9 mouse cellular contexts compared by ENCODE assay signal in the genomic region with DNA sequence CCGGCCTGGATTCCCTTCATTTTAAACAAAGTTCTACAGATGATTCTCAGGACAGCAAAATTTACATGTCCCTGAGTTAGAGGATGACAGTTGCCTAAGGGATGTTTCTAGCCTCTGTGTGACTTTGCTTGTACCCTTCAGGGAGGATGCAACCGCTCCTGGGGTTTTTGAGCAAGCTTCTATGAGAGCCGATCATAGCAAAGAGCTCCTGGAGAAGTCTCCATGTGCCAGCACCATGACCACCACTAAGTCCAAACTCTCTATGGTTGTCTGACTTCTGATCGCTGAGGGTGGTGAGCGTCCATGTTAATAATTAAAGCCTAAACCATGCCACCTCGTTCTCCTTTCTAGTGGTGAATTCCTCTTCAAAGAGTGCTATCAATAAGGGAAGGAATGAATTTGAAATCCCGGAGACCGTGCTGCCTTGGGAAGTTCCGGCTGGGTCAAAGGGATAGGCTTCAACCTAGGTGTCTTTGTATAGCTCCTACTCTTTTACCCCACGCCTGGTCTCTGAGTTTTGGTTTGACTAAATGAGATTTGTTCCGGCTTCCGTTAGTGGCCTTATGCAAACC. TPM values are rescaled to one million over a fixed set of nuclear protein-coding genes. Genes with fewer than 3 reads are reported as not detected.
DNase-seq lines count a peak whose midpoint lies in the region; ATAC-seq and TF ChIP-seq lines count a peak whose summit lies in the region.
"Had no signal": no experiment of that assay in that cellular context is flagged by ENCODE, and none has a peak within 500 bp of the region (broad histone marks: within the 10 kb centered on the region; RNA-seq: fewer than 3 reads in every experiment).

No protein-coding gene starts in this region.

- peaks cover 31% of the 10 kb centered on the region for H3K4me1 ChIP-seq in lung, embryonic 16.5 days (replicated peaks; ENCODE audit: control insufficient read depth, insufficient read depth, low read length)
- peaks cover 5% of the 10 kb centered on the region for H3K4me1 ChIP-seq in heart, postnatal 0 days (ENCODE audit: control insufficient read depth, insufficient read depth)
- peaks cover 37% of the 10 kb centered on the region for H3K4me1 ChIP-seq in limb, embryonic 13.5 days
- H3K4me1 ChIP-seq in stomach, embryonic 15.5 days, result peaks cover 20% of the 10 kb centered on the region; the same call in 1 of the 2 replicates

- no peaks in the 10 kb centered on the region; the same call in 1 of the 2 replicates for H3K27me3 ChIP-seq in lung, embryonic 16.5 days (ENCODE audit: control insufficient read depth, insufficient read depth, low read depth, low read length)
- peaks cover 10% of the 10 kb centered on the region; the same call in 1 of the 2 replicates for H3K27me3 ChIP-seq in heart, postnatal 0 days (ENCODE audit: control insufficient read depth, insufficient read depth, low read length)
- peaks cover 81% of the 10 kb centered on the region for H3K27me3 ChIP-seq in limb, embryonic 13.5 days
- H3K27me3 ChIP-seq in stomach, embryonic 15.5 days (replicated peaks), result peaks cover 15% of the 10 kb centered on the region

- TF ChIP-seq EP300 in heart, postnatal 0 days (IDR thresholded peaks at IDR 0.05; ENCODE audit: low read depth), result no peak

- no peaks in the 10 kb centered on the region for H3K36me3 ChIP-seq in lung, embryonic 16.5 days (ENCODE audit: control insufficient read depth, insufficient read depth, low read length)
- H3K36me3 ChIP-seq in heart, postnatal 0 days (replicated peaks; ENCODE audit: control insufficient read depth, insufficient read depth, low read length), result no peaks in the 10 kb centered on the region
- no peaks in the 10 kb centered on the region for H3K36me3 ChIP-seq in limb, embryonic 13.5 days
- no peaks in the 10 kb centered on the region for H3K36me3 ChIP-seq in stomach, embryonic 15.5 days

- peak overlapping the region; percentile 45 for H3K27ac ChIP-seq in lung, embryonic 16.5 days (ENCODE audit: low read length)
- no peak overlapping the region for H3K27ac ChIP-seq in heart, postnatal 0 days (ENCODE audit: low read depth)
- H3K27ac ChIP-seq in limb, embryonic 13.5 days, result no peak overlapping the region
- no peak overlapping the region for H3K27ac ChIP-seq in stomach, embryonic 15.5 days

- TF ChIP-seq CTCF in heart, postnatal 0 days (IDR thresholded peaks at IDR 0.05; ENCODE audit: low read depth), result no peak

- no peaks in the 10 kb centered on the region for H3K9me3 ChIP-seq in lung, embryonic 16.5 days (ENCODE audit: control insufficient read depth, low read length)
- no peaks in the 10 kb centered on the region for H3K9me3 ChIP-seq in heart, postnatal 0 days (replicated peaks; ENCODE audit: control insufficient read depth, low read length)
- H3K9me3 ChIP-seq in limb, embryonic 13.5 days, result no peaks in the 10 kb centered on the region
- no peaks in the 10 kb centered on the region for H3K9me3 ChIP-seq in stomach, embryonic 15.5 days

- H3K4me2 ChIP-seq in lung, embryonic 16.5 days (ENCODE audit: low read depth, low read length), result peak overlapping the region; percentile 67
- peak overlapping the region; percentile 80 for H3K4me2 ChIP-seq in heart, postnatal 0 days (ENCODE audit: low read depth, low read length)
- peak overlapping the region; percentile 65 for H3K4me2 ChIP-seq in limb, embryonic 13.5 days (replicated peaks)
- peak overlapping the region; percentile 80 for H3K4me2 ChIP-seq in stomach, embryonic 15.5 days

- H3K9ac ChIP-seq in lung, embryonic 16.5 days (ENCODE audit: low read length), result no peak overlapping the region; the same call in 1 of the 2 replicates
- H3K9ac ChIP-seq in heart, postnatal 0 days (replicated peaks; ENCODE audit: low read depth, low read length), result no peak overlapping the region
- H3K9ac ChIP-seq in limb, embryonic 13.5 days, result 0 out of 2 replicates have a peak overlapping the region, but pooled peaks have one; percentile 13
- no peak overlapping the region; the same call in 1 of the 2 replicates for H3K9ac ChIP-seq in stomach, embryonic 15.5 days

- peak overlapping the region; percentile 50 for H3K4me3 ChIP-seq in lung, embryonic 16.5 days (ENCODE audit: low read length)
- H3K4me3 ChIP-seq in heart, postnatal 0 days (ENCODE audit: low read depth, low read length), result peak overlapping the region; percentile 45
- peak overlapping the region; percentile 38 for H3K4me3 ChIP-seq in limb, embryonic 13.5 days
- H3K4me3 ChIP-seq in stomach, embryonic 15.5 days (replicated peaks), result peak overlapping the region; percentile 42

- WGBS in lung, embryonic 16.5 days, result 25% methylated on average over 12 of the region's 12 CpGs
- 28% methylated on average over 12 of the region's 12 CpGs for WGBS in heart, postnatal 0 days
- 26% methylated on average over 12 of the region's 12 CpGs for WGBS in limb, embryonic 13.5 days
- 38% methylated on average over 12 of the region's 12 CpGs for WGBS in stomach, embryonic 15.5 days

- ATAC-seq in lung, embryonic 16.5 days (ENCODE audit: low read depth), result no peak
- ATAC-seq in heart, postnatal 0 days (ENCODE audit: insufficient read depth, low read depth), result no peak
- no peak for ATAC-seq in limb, embryonic 13.5 days (ENCODE audit: low FRiP score, low read depth)
- no peak for ATAC-seq in stomach, embryonic 15.5 days (ENCODE audit: insufficient read depth, low FRiP score, low read depth)

- no peak for DNase-seq in lung, postnatal 25 days (ENCODE audit: low spot score)
- DNase-seq in heart, postnatal 0 days (ENCODE audit: low spot score), result no peak
- DNase-seq in adrenal gland, adult (ENCODE audit: inconsistent age in 2 of 2, low spot score in 1 of 2), result no peak
- DNase-seq in yolk sac, embryonic 10.5 days (ENCODE audit: low spot score), result no peak
- no peak for DNase-seq in gastrocnemius, postnatal 4 days (ENCODE audit: low spot score in 2 of 2)

RNA-seq across cellular contexts. Expression of gene Vsig2, which starts 4.9 kb away (rescaled TPM):
- polyA plus RNA-seq in lung, embryonic 16.5 days (2015; fragmentation: Nextera tagmentation; extraction: Ambion mirVana), result 40.2 and 46.8 TPM in 2 replicates
- total RNA-seq in heart, postnatal 0 days (2014; rRNA removed; ENCODE audit: low replicate concordance), result 17.2 TPM in 1 of 2 replicates, not detected in the other
- 1.4 and 1.5 TPM in 2 replicates for polyA plus RNA-seq in heart, postnatal 0 days (2015; fragmentation: Nextera tagmentation; extraction: Ambion mirVana)
- 0.57 and 1.1 TPM in 2 replicates for polyA plus RNA-seq in limb, embryonic 13.5 days (2015; fragmentation: Nextera tagmentation; extraction: Ambion mirVana)
- polyA plus RNA-seq in stomach, embryonic 15.5 days (2015; fragmentation: Nextera tagmentation; extraction: Ambion mirVana), result 47.6 and 57.6 TPM in 2 replicates
- 1 to 10 TPM; 2.9 to 6.8 TPM for total RNA-seq in gastrocnemius, postnatal 4 days (2021)
- polyA plus RNA-seq: activated CD4-positive, CD25-positive, alpha-beta regulatory T cell, adult 4 months had no signal

RNA-seq across cellular contexts. Expression of gene Nrgn, which starts 8.7 kb away (rescaled TPM):
- polyA plus RNA-seq in lung, embryonic 16.5 days (2015; fragmentation: Nextera tagmentation; extraction: Ambion mirVana), result 4.7 and 9.0 TPM in 2 replicates
- total RNA-seq in heart, postnatal 0 days (2014; rRNA removed; ENCODE audit: low replicate concordance), result not detected in 2 replicates
- polyA plus RNA-seq in heart, postnatal 0 days (2015; fragmentation: Nextera tagmentation; extraction: Ambion mirVana), result 2.0 and 2.3 TPM in 2 replicates
- 7.9 and 8.6 TPM in 2 replicates for polyA plus RNA-seq in limb, embryonic 13.5 days (2015; fragmentation: Nextera tagmentation; extraction: Ambion mirVana)
- polyA plus RNA-seq in stomach, embryonic 15.5 days (2015; fragmentation: Nextera tagmentation; extraction: Ambion mirVana), result 6.6 and 6.9 TPM in 2 replicates
- total RNA-seq in gastrocnemius, postnatal 4 days (2021), result 1 to 10 TPM; 2.3 to 3.2 TPM

RNA-seq across cellular contexts. Expression of gene Siae, which starts 11.5 kb away (rescaled TPM):
- 14.9 and 15.3 TPM in 2 replicates for polyA plus RNA-seq in lung, embryonic 16.5 days (2015; fragmentation: Nextera tagmentation; extraction: Ambion mirVana)
- 5.4 and 5.8 TPM in 2 replicates for total RNA-seq in heart, postnatal 0 days (2014; rRNA removed; ENCODE audit: low replicate concordance)
- 6.4 and 9.3 TPM in 2 replicates for polyA plus RNA-seq in heart, postnatal 0 days (2015; fragmentation: Nextera tagmentation; extraction: Ambion mirVana)
- polyA plus RNA-seq in limb, embryonic 13.5 days (2015; fragmentation: Nextera tagmentation; extraction: Ambion mirVana), result 6.7 and 7.8 TPM in 2 replicates
- 11.1 and 12.5 TPM in 2 replicates for polyA plus RNA-seq in stomach, embryonic 15.5 days (2015; fragmentation: Nextera tagmentation; extraction: Ambion mirVana)
- 1 to 10 TPM; 6.0 to 7.2 TPM for total RNA-seq in gastrocnemius, postnatal 4 days (2021)

RNA-seq across cellular contexts. Expression of gene Esam, which starts 16.1 kb away (rescaled TPM):
- polyA plus RNA-seq in lung, embryonic 16.5 days (2015; fragmentation: Nextera tagmentation; extraction: Ambion mirVana), result 184 and 194 TPM in 2 replicates
- 115 and 117 TPM in 2 replicates for total RNA-seq in heart, postnatal 0 days (2014; rRNA removed; ENCODE audit: low replicate concordance)
- 82.6 and 83.4 TPM in 2 replicates for polyA plus RNA-seq in heart, postnatal 0 days (2015; fragmentation: Nextera tagmentation; extraction: Ambion mirVana)
- 39.3 and 39.5 TPM in 2 replicates for polyA plus RNA-seq in limb, embryonic 13.5 days (2015; fragmentation: Nextera tagmentation; extraction: Ambion mirVana)
- polyA plus RNA-seq in stomach, embryonic 15.5 days (2015; fragmentation: Nextera tagmentation; extraction: Ambion mirVana), result 55.3 and 56.1 TPM in 2 replicates
- total RNA-seq in gastrocnemius, postnatal 4 days (2021), result 10 to 100 TPM; 50.7 to 55.3 TPM

RNA-seq across cellular contexts. Expression of gene Msantd2, which starts 54.8 kb away (rescaled TPM):
- polyA plus RNA-seq in lung, embryonic 16.5 days (2015; fragmentation: Nextera tagmentation; extraction: Ambion mirVana), result 22.0 and 25.0 TPM in 2 replicates
- total RNA-seq in heart, postnatal 0 days (2014; rRNA removed; ENCODE audit: low replicate concordance), result 3.8 and 5.3 TPM in 2 replicates
- polyA plus RNA-seq in heart, postnatal 0 days (2015; fragmentation: Nextera tagmentation; extraction: Ambion mirVana), result 5.8 and 6.4 TPM in 2 replicates
- 30.1 and 33.2 TPM in 2 replicates for polyA plus RNA-seq in limb, embryonic 13.5 days (2015; fragmentation: Nextera tagmentation; extraction: Ambion mirVana)
- 24.8 and 25.0 TPM in 2 replicates for polyA plus RNA-seq in stomach, embryonic 15.5 days (2015; fragmentation: Nextera tagmentation; extraction: Ambion mirVana)
- 10 to 100 TPM; 17.7 to 19.5 TPM for total RNA-seq in gastrocnemius, postnatal 4 days (2021)

Comparison
In these comparisons a context has a peak if more than half of its experiments do, and no peak if none do; other contexts are left out.
1. RNA of gene Vsig2, which starts 4.9 kb away (polyA plus RNA-seq): 47.6 to 57.6 TPM in stomach, embryonic 15.5 days and 40.2 to 46.8 TPM in lung, embryonic 16.5 days; 1.4 to 1.5 TPM in heart, postnatal 0 days and 0.57 to 1.1 TPM in limb, embryonic 13.5 days; every median in the first group is over 10 times any median in the second.
2. Peak in every context shown above with its lines, with median percentiles within 50 percentile points of each other: H3K4me2 ChIP-seq and H3K4me3 ChIP-seq.